Mouse (Mus musculus): Measurements from ENCODE around the gene Muc4. TPM values are rescaled to one million over a fixed set of nuclear protein-coding genes. Genes with fewer than 3 reads are reported as not detected.

The Muc4 gene
- polyA plus RNA-seq, 1 experiment from 2014 or later = not detected

DNA sequence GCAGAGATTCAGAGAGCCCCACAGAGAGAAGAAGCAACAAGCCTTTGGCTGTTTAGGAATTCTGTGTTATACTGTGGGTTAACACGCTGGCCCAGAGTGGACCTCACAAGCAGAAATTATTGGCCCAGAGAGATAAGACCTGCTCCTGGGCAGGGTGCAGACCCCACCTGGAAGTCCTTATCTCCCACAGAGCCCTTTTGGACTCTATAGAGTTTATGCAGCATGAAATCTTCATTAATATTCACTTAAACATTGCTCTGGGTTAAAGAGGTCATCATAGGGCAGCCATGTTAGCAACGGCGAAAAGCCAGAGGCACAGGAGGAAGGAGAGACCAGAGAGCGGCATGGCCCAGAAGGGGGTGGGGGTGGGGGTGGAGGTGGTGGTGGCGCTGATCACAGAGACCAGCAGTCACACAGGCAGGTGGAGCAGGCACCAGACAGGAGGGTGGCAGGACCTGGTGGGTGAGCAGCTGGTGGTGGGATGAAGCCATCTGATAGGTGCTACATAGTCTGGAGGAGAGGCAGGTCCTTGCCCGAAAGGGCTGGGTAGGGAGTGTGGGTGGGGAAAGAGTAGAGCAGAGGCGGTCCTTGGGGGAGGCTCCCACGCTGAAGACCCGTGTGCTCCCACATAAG is 27.7 kb upstream of the Muc4 start:
- H3K4me3 ChIP-seq = no peak overlapping the region
- ATAC-seq (replicated peaks; ENCODE audit: insufficient number of reproducible peaks, insufficient read depth, low FRiP score, low read depth) = no peak
- H3K4me1 ChIP-seq (replicated peaks) = peaks cover 12% of the 10 kb centered on the region
- no peaks in the 10 kb centered on the region for H3K27me3 ChIP-seq
- no peaks in the 10 kb centered on the region for H3K36me3 ChIP-seq
- H3K4me2 ChIP-seq = no peak overlapping the region
- WGBS = 63% methylated on average over 9 of the region's 9 CpGs
- H3K9ac ChIP-seq = no peak overlapping the region
- no peak overlapping the region for H3K27ac ChIP-seq
- H3K9me3 ChIP-seq (replicated peaks) = no peaks in the 10 kb centered on the region; the same call in 1 of the 2 replicates

DNA sequence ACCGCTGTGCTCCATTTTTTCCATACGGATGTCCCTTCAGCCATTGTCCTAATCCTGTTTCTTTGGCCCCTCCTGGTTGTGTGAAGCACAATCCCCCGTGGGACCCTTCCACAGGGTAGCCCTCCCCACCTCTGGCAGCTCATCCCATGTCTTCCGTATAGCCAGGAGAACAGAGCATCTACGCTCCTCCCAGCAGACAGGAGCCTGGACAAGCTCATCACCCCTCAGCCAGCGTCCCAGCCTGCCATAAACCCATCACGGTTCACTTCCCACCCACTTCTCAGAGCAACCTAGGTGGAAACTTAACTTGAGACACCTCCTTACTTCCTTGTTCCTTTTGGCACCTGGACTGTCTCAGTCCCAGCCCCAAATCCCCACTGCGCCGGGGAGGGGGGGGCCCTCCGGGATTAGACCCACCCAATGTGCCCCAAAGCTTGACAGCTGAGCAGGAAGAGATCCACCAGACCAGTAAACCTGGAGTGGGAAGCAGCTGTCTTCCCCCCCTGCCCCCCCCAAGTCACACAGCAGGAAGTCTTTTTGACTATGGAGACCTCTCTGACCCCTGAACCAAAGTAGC is 27.1 kb upstream of the Muc4 start:
- Histone ChIP-seq H3K9me3 (replicated peaks) (no peaks in the 10 kb centered on the region; the same call in 1 of the 2 replicates), H3K4me1 (replicated peaks) (peaks cover 17% of the 10 kb centered on the region), H3K4me2 (no peak overlapping the region), H3K9ac (no peak overlapping the region), H3K27ac (no peak overlapping the region), H3K4me3 (no peak overlapping the region), H3K36me3 (no peaks in the 10 kb centered on the region), H3K27me3 (no peaks in the 10 kb centered on the region)
- 70% methylated on average over 10 of the region's 10 CpGs for WGBS
- no peak; the same call in 1 of the 2 replicates for ATAC-seq (replicated peaks; ENCODE audit: insufficient number of reproducible peaks, insufficient read depth, low FRiP score, low read depth)

DNA sequence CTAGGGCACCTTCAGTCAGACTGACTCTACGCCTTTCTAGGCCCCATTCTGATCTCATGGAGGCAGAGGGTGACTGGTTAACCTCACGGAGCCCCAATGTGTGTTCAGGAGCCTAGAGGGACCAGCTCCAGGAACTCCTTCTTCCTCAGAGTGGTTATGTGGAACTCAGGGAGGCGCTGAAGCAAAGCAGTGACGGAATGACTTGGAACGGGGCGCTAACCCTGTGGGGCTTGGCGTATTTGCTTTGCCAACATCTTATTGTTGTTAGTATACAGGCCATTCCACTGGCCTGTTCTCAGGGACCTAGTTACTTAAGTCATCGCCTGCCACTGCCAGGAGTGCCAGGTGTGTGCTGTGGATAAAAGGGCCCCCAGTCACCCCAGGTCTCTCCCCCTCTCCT is 26.6 kb upstream of the Muc4 start:
- Histone ChIP-seq H3K4me1 (replicated peaks) (peaks cover 19% of the 10 kb centered on the region), H3K4me3 (no peak overlapping the region), H3K27ac (no peak overlapping the region), H3K9ac (no peak overlapping the region), H3K36me3 (no peaks in the 10 kb centered on the region), H3K27me3 (no peaks in the 10 kb centered on the region), H3K9me3 (replicated peaks) (no peaks in the 10 kb centered on the region; the same call in 1 of the 2 replicates), H3K4me2 (no peak overlapping the region)
- 93% methylated on average over 8 of the region's 8 CpGs for WGBS
- ATAC-seq (replicated peaks; ENCODE audit: insufficient number of reproducible peaks, insufficient read depth, low FRiP score, low read depth) = no peak

DNA sequence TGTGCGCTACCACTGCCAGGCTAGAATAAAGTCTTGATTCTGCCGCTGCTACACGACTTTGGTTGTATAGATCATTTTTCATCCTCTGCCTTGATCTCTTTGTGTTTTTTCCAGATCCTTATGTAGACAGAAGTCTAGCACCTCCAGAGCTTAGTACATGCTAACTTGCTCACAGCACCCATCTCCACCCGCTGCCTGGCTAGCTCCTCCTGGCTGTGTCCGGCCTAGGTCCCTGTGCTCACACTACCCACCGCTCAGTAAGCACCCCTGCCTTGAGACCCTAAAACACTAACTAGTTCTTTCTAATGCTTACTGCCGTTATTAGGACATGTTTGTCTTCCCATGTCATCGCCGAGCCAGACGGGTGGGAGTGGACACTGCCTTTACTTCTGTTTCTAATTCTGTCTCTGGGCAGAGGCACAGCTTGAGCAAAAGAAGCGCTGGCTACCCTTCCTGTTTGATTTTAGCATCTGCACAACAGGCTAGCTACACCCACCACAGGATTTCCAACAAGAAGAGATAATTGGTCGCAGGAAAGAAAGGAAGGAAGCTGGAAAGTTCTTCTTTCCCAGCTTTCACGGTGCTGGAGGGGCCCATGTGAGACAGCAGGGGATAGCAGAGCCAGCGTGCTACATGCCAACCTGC is 25.1 kb upstream of the Muc4 start:
- no peaks in the 10 kb centered on the region for H3K27me3 ChIP-seq
- H3K27ac ChIP-seq = peak overlapping the region; percentile 7; the same call in 1 of the 2 replicates
- no peak overlapping the region for H3K9ac ChIP-seq
- no peak overlapping the region for H3K4me2 ChIP-seq
- H3K4me3 ChIP-seq = no peak overlapping the region
- 50% methylated on average over 14 of the region's 14 CpGs for WGBS
- no peaks in the 10 kb centered on the region for H3K9me3 ChIP-seq (replicated peaks)
- no peaks in the 10 kb centered on the region for H3K36me3 ChIP-seq
- no peak for ATAC-seq (replicated peaks; ENCODE audit: insufficient number of reproducible peaks, insufficient read depth, low FRiP score, low read depth)
- H3K4me1 ChIP-seq (replicated peaks) = peaks cover 31% of the 10 kb centered on the region

DNA sequence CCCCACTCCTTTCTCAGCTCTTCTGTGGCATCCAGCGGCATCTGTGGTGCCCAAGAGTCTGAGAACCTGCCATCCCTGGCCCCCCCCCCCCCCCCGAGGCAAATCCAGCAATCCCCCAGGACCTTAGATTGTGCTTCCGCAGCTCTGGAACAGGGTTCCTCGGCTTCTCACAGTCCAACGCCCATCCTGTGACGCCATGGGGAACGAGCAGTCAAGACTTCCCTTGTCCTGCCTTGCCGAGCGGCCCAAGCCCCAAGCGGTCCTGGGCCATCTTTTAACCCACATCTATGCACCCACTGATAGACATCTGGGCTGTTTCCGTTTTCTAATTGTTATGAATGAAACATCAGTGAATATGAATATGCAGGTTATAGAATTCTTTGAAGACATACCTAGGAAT is 23.5 kb upstream of the Muc4 start:
- Histone ChIP-seq H3K9ac (no peak overlapping the region), H3K36me3 (no peaks in the 10 kb centered on the region), H3K27ac (no peak overlapping the region), H3K4me3 (no peak overlapping the region), H3K4me1 (replicated peaks) (peaks cover 31% of the 10 kb centered on the region), H3K9me3 (replicated peaks) (no peaks in the 10 kb centered on the region), H3K27me3 (no peaks in the 10 kb centered on the region), H3K4me2 (no peak overlapping the region)
- WGBS = 91% methylated on average over 11 of the region's 11 CpGs
- no peak for ATAC-seq (replicated peaks; ENCODE audit: insufficient number of reproducible peaks, insufficient read depth, low FRiP score, low read depth)

DNA sequence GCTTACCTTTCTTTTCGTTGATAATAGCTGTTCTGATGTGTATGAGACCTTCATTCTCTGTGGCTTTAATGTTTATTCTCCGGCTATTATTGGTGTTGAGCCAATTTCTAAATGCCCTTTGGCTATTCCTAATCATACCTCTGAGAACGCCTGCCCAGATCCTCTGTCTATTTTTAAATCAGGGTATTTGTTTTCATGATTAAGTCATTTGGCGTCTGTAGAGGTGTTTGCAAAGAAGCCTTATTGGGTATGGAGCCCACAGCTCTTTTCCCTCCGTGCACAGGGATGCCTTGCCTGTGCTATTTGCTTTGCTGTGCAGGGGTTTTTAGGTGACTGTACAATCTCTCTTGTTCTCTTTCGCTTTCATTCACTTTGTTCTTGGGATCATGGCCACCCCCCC is 22.1 kb upstream of the Muc4 start:
- WGBS = 41% methylated on average over 6 of the region's 6 CpGs
- no peak overlapping the region for H3K4me3 ChIP-seq
- ATAC-seq (replicated peaks; ENCODE audit: insufficient number of reproducible peaks, insufficient read depth, low FRiP score, low read depth) = no peak
- H3K27ac ChIP-seq = peak overlapping the region; percentile 8; the same call in 1 of the 2 replicates
- H3K36me3 ChIP-seq = no peaks in the 10 kb centered on the region
- H3K9me3 ChIP-seq (replicated peaks) = no peaks in the 10 kb centered on the region
- H3K9ac ChIP-seq = no peak overlapping the region
- peaks cover 27% of the 10 kb centered on the region for H3K4me1 ChIP-seq (replicated peaks)
- H3K27me3 ChIP-seq = no peaks in the 10 kb centered on the region
- H3K4me2 ChIP-seq = no peak overlapping the region

DNA sequence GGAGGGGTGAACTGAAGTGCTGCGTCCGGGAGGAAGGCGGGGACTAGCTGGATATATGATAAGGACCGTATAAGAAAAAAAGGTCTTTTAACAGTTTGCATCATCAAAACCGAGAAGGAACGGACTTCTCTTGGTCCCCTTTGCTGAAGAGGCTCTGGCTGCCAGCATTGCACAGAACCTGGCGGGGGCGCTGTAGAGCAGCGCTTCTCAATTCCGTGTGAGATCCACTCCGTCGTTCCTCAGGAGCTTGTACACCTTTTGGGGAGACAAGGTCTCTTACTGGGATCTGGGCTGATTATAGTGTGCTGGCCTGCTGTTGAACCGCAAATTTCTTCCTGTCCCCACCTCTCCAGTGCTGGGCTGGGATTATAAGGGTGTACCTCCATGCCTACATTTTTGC is 20.3 kb upstream of the Muc4 start:
- Histone ChIP-seq H3K4me1 (replicated peaks) (peaks cover 27% of the 10 kb centered on the region), H3K27me3 (no peaks in the 10 kb centered on the region), H3K27ac (no peak overlapping the region), H3K36me3 (no peaks in the 10 kb centered on the region), H3K4me2 (peak overlapping the region; percentile 45), H3K4me3 (no peak overlapping the region), H3K9me3 (replicated peaks) (no peaks in the 10 kb centered on the region), H3K9ac (no peak overlapping the region)
- WGBS = 12% methylated on average over 13 of the region's 13 CpGs
- no peak for ATAC-seq (replicated peaks; ENCODE audit: insufficient number of reproducible peaks, insufficient read depth, low FRiP score, low read depth)

DNA sequence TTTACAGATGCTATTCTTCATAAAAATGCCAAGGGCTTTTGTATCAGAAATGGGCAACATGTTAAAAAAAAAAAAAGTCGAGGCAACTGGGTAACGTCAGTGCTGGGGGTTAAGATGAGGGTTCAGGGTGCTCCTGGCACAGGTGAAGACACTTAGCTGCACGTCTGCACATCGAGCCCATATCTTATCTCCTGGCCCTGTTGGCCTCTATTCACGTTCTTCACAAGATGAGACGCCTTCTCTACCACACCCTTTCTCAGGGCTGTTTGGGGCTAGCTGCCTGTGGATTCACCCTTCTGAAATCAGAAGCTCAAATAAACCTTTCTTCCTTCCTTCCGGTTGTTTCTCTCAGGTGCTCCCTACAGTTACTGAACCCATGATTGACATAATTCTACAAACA is 12.5 kb upstream of the Muc4 start:
- H3K27me3 ChIP-seq = no peaks in the 10 kb centered on the region
- H3K36me3 ChIP-seq = no peaks in the 10 kb centered on the region
- no peak for ATAC-seq (replicated peaks; ENCODE audit: insufficient number of reproducible peaks, insufficient read depth, low FRiP score, low read depth)
- no peak overlapping the region for H3K27ac ChIP-seq
- no peak overlapping the region for H3K4me2 ChIP-seq
- no peak overlapping the region for H3K9ac ChIP-seq
- 42% methylated on average over 7 of the region's 7 CpGs for WGBS
- H3K9me3 ChIP-seq (replicated peaks) = no peaks in the 10 kb centered on the region
- no peak overlapping the region for H3K4me3 ChIP-seq
- no peaks in the 10 kb centered on the region for H3K4me1 ChIP-seq (replicated peaks)

DNA sequence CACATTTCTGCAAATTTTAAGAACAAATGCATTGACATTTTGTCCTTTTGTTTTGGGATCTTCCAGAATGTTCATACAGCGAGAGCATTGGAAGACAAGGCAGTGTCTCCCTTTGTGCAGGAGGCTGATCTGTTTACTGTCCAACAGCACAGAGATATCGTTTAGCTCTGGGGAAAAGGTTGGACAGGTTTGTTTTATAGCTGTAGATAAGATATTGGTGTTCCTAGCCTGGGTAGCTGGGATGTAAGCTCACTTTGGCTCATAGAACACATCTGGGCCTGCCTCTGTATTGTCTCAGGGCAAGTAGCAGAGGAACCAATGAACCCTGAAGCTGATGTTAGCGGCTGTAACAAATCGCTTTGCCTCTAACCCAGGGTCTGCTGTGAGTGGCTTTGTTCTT is 11.9 kb upstream of the Muc4 start:
- Histone ChIP-seq H3K4me1 (replicated peaks) (no peaks in the 10 kb centered on the region), H3K4me2 (no peak overlapping the region), H3K27me3 (no peaks in the 10 kb centered on the region), H3K4me3 (no peak overlapping the region), H3K9me3 (replicated peaks) (no peaks in the 10 kb centered on the region), H3K36me3 (no peaks in the 10 kb centered on the region), H3K9ac (no peak overlapping the region), H3K27ac (no peak overlapping the region)
- WGBS = 63% methylated on average over 4 of the region's 4 CpGs
- no peak for ATAC-seq (replicated peaks; ENCODE audit: insufficient number of reproducible peaks, insufficient read depth, low FRiP score, low read depth)

DNA sequence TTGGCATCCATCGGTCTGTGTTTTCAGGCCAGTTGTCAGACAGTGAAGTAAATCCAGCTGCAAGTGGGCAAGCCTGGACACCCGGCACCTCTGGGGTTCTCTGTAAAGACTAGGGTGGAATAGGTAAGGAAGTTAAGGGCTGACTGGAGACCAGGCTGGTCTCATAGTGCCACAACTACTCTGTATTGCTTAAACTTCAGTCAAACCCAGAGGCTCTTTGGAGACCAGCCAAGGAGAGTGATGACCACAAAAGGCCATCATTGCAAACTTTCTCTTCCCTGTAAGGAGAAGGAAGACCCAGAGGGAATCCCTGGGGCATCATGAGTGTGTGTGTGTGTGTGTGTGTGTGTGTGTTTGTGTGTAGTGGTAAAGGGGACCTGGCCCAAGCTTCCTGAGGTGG is 11.4 kb upstream of the Muc4 start:
- H3K9ac ChIP-seq = no peak overlapping the region
- H3K36me3 ChIP-seq = no peaks in the 10 kb centered on the region
- 86% methylated on average over 2 of the region's 2 CpGs for WGBS
- H3K4me2 ChIP-seq = no peak overlapping the region
- ATAC-seq (replicated peaks; ENCODE audit: insufficient number of reproducible peaks, insufficient read depth, low FRiP score, low read depth) = no peak
- no peaks in the 10 kb centered on the region for H3K4me1 ChIP-seq (replicated peaks)
- no peaks in the 10 kb centered on the region for H3K9me3 ChIP-seq (replicated peaks)
- H3K4me3 ChIP-seq = no peak overlapping the region
- H3K27ac ChIP-seq = no peak overlapping the region
- H3K27me3 ChIP-seq = no peaks in the 10 kb centered on the region

DNA sequence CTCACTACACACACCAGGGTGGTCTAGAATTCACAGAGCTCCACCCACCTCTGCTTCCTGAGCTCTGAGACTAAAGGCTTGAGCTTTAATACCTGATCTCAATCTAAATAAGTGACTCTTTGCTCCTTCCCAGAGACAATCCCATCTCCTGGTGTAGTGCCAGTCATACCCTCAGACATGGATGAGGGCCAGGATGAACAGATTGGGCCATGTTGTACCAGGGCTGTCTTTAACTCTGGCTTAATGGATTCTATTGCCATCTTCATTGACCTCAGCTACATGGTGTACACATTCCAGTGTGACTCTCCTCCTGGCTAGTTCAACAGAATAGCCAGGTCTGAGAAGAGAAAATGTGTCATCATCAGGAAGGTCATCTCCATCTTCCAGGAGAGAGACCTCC is 9.2 kb upstream of the Muc4 start:
- Histone ChIP-seq H3K27ac (no peak overlapping the region), H3K4me2 (no peak overlapping the region), H3K27me3 (no peaks in the 10 kb centered on the region), H3K4me3 (no peak overlapping the region), H3K9ac (no peak overlapping the region), H3K36me3 (no peaks in the 10 kb centered on the region), H3K4me1 (replicated peaks) (no peaks in the 10 kb centered on the region), H3K9me3 (replicated peaks) (no peaks in the 10 kb centered on the region)
- ATAC-seq (replicated peaks; ENCODE audit: insufficient number of reproducible peaks, insufficient read depth, low FRiP score, low read depth) = no peak

DNA sequence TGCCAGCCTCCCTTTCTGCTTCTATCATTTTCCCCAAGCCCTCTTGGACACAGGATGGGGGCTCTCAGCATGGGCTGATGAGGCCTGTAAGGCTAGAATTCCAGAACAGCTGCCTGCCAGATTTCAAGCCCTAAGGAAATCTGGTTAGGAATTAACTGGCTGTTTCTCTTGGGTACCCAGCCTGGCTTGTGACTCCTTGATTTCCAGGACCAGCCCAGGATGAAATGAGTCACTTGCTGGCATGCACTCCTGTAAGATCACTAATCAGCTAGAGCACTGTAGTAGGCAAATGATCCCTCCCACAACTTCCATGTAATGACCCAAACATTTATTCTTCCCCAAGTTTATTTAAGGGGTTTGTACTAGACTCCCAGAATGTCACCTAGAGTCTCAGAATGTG is 7.4 kb upstream of the Muc4 start:
- no peaks in the 10 kb centered on the region for H3K27me3 ChIP-seq
- no peaks in the 10 kb centered on the region for H3K4me1 ChIP-seq (replicated peaks)
- no peak for ATAC-seq (replicated peaks; ENCODE audit: insufficient number of reproducible peaks, insufficient read depth, low FRiP score, low read depth)
- H3K9me3 ChIP-seq (replicated peaks) = no peaks in the 10 kb centered on the region
- H3K4me2 ChIP-seq = no peak overlapping the region
- no peak overlapping the region for H3K4me3 ChIP-seq
- H3K27ac ChIP-seq = no peak overlapping the region
- H3K9ac ChIP-seq = no peak overlapping the region
- H3K36me3 ChIP-seq = no peaks in the 10 kb centered on the region
